Mouse (Mus musculus) brain, embryonic 14.5 days (tissue): ENCODE data around the gene Npas3.

Experiments
- CTCF ChIP-seq: fragments of 200-500 bp; IDR thresholded peaks from 2 replicates; pipeline ENCODE4 v1.5.1; 2012; ENCODE audit warnings: inconsistent platforms, mild to moderate bottlenecking, moderate library complexity, borderline replicate concordance; ENCODE audit not compliant: insufficient read depth, insufficient read length; ENCODE audit errors: extremely low read depth
- POLR2A ChIP-seq: fragments of 200-500 bp; IDR thresholded peaks from 2 replicates; pipeline ENCODE4 v1.6.1; 2012; ENCODE audit warnings: mild to moderate bottlenecking, inconsistent platforms, borderline replicate concordance; ENCODE audit not compliant: poor library complexity, insufficient read depth, insufficient read length, severe bottlenecking; ENCODE audit errors: extremely low read depth

GRCm38 (mm10) chr12:54098136-54098535 lies 849.7 kb downstream of the Npas3 start:
- no peak for TF ChIP-seq CTCF
- no peak for TF ChIP-seq POLR2A
